Mouse (Mus musculus): ENCODE measurements around the gene Nsl1. TPM values are rescaled to one million over a fixed set of nuclear protein-coding genes. Genes with fewer than 3 reads are reported as not detected.

Nsl1 gene
- polyA plus RNA-seq, 1 experiment: 35.6 TPM

DNA sequence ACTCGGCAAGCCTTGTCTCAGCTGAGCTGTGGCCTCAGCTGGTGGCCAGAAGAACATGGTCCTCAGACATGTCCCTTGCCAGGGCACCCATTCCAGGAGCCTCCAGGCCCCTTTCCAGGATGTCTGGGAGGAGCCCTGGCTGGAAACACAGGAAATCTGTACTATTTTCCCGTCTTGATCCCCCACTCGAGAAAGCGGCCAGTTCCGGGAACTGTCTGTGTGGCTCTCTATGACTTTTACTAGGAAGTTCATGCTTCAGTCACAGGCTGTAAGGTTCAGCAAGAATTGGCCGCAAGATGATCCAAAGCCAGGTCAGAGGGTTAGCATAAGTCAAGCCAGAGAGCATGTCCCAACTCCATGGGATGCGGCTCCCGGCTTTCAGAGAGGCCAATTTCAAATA is 29.2 kb downstream of the Nsl1 start:
- TF ChIP-seq EP300 (IDR thresholded peaks at IDR 0.05; ENCODE audit: insufficient read depth, low read depth, low read length): no peak
- TF ChIP-seq POLR2A (IDR thresholded peaks at IDR 0.05; ENCODE audit: insufficient read depth, low read length): no peak
- TF ChIP-seq CTCF (IDR thresholded peaks at IDR 0.05; ENCODE audit: low read depth, low read length): no peak
- no peak overlapping the region for H3K9ac ChIP-seq (ENCODE audit: low read depth, poor library complexity, severe bottlenecking)
- H3K4me3 ChIP-seq (ENCODE audit: low read depth, low read length): no peak overlapping the region
- H3K4me1 ChIP-seq (ENCODE audit: control insufficient read depth, insufficient read depth, low read length): no peaks in the 10 kb centered on the region
- no peaks in the 10 kb centered on the region for H3K27me3 ChIP-seq (ENCODE audit: control insufficient read depth, insufficient read depth, low read length, poor library complexity, severe bottlenecking)
- no peaks in the 10 kb centered on the region for H3K9me3 ChIP-seq (replicated peaks; ENCODE audit: control insufficient read depth, insufficient read depth, low read length, poor library complexity, severe bottlenecking)
- no peak overlapping the region for H3K27ac ChIP-seq (ENCODE audit: insufficient read depth, low read length)
- no peaks in the 10 kb centered on the region for H3K36me3 ChIP-seq (ENCODE audit: control insufficient read depth, insufficient read depth, low read length, poor library complexity, severe bottlenecking)

DNA sequence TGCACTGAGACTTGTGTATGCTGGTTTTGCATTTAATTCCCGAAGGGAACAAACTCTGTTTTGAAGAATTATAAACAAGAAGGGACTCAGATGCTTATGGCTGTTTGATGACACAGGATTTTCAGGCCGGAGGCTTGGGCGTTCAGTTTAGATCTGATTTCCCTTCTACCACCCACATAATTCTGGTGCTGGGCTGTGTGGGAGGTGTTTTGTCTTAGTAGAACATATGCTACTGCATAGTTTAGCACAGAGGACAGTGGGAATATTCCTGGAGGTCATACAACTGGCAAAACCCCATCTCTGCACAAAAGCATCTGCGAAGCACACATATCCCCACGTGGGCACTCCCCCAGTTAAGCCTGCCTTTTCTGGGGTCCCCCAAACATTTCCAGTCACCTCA is 30.8 kb downstream of the Nsl1 start:
- H3K4me3 ChIP-seq (ENCODE audit: low read depth, low read length): no peak overlapping the region
- no peaks in the 10 kb centered on the region for H3K4me1 ChIP-seq (ENCODE audit: control insufficient read depth, insufficient read depth, low read length)
- TF ChIP-seq EP300 (IDR thresholded peaks at IDR 0.05; ENCODE audit: insufficient read depth, low read depth, low read length) (no peak), POLR2A (IDR thresholded peaks at IDR 0.05; ENCODE audit: insufficient read depth, low read length) (no peak), CTCF (IDR thresholded peaks at IDR 0.05; ENCODE audit: low read depth, low read length) (no peak)
- no peaks in the 10 kb centered on the region for H3K36me3 ChIP-seq (ENCODE audit: control insufficient read depth, insufficient read depth, low read length, poor library complexity, severe bottlenecking)
- H3K27ac ChIP-seq (ENCODE audit: insufficient read depth, low read length): no peak overlapping the region
- peaks cover 6% of the 10 kb centered on the region; the same call in 1 of the 2 replicates for H3K27me3 ChIP-seq (ENCODE audit: control insufficient read depth, insufficient read depth, low read length, poor library complexity, severe bottlenecking)
- no peak overlapping the region for H3K9ac ChIP-seq (ENCODE audit: low read depth, poor library complexity, severe bottlenecking)
- H3K9me3 ChIP-seq (replicated peaks; ENCODE audit: control insufficient read depth, insufficient read depth, low read length, poor library complexity, severe bottlenecking): no peaks in the 10 kb centered on the region

DNA sequence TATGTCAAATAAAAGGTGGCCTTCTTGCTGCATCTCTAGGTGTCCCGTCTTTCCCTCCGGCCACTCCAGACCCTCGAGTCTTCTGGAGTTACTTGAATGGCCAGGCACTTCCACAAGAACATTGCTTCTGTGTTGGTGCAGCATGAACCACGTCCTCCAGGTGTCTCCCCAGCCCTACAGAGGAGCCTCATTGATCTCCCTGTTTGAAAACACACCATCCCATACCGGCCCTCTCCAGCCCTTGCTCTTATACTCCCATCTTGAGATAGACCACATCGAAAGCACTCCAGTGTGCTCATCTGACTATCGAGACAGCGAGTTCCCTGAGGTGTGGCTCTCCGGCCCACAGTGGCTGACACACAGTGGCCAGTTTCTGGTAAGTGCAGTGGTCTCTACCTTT is 32.2 kb downstream of the Nsl1 start:
- Histone ChIP-seq H3K4me1 (ENCODE audit: control insufficient read depth, insufficient read depth, low read length) (no peaks in the 10 kb centered on the region), H3K27ac (ENCODE audit: insufficient read depth, low read length) (no peak overlapping the region), H3K4me3 (ENCODE audit: low read depth, low read length) (no peak overlapping the region), H3K9ac (ENCODE audit: low read depth, poor library complexity, severe bottlenecking) (no peak overlapping the region), H3K27me3 (ENCODE audit: control insufficient read depth, insufficient read depth, low read length, poor library complexity, severe bottlenecking) (peaks cover 11% of the 10 kb centered on the region), H3K36me3 (ENCODE audit: control insufficient read depth, insufficient read depth, low read length, poor library complexity, severe bottlenecking) (no peaks in the 10 kb centered on the region), H3K9me3 (replicated peaks; ENCODE audit: control insufficient read depth, insufficient read depth, low read length, poor library complexity, severe bottlenecking) (no peaks in the 10 kb centered on the region)
- peak; percentile 6 for TF ChIP-seq CTCF (IDR thresholded peaks at IDR 0.05; ENCODE audit: low read depth, low read length)
- TF ChIP-seq POLR2A (IDR thresholded peaks at IDR 0.05; ENCODE audit: insufficient read depth, low read length): no peak

DNA sequence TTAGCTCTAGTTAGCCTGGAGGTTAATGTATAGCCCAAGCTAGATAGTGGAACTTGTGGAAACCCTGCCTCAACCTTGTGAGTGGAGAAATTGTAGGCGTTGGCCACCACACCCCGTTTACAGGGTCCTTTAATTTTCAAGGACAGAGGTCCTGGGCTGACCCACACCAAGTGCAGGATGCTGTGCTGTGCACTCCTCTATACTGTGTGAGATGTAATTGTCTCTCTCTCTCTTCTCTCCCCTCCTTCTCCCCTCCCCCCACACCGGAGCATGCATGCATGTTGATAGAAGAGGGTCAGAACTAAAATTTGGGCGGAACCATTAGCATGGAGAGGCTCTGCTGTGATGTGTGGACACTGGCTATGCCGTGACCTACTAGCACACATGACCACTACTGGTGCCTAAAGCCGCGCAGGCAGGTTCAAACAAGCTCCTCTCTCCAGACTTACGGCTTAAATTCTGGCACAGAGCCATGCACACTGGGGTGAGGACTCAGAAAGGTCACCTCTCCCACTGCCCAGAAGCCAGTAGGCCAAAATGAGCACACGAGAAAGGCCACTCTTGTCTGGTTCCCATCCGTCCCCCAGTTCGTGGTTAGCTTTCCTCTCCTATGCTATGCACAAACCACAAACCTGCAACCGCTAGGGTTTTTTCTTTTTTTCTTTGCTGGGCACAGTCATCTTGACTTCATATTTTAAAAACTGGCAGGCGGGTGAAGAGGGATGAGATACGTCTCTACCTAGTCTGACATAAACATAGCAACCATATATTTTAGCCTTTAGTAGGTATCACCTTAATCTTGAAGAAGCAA is 34.3 kb downstream of the Nsl1 start:
- Histone ChIP-seq H3K36me3 (ENCODE audit: control insufficient read depth, insufficient read depth, low read length, poor library complexity, severe bottlenecking) (no peaks in the 10 kb centered on the region), H3K27me3 (ENCODE audit: control insufficient read depth, insufficient read depth, low read length, poor library complexity, severe bottlenecking) (peaks cover 11% of the 10 kb centered on the region), H3K4me1 (ENCODE audit: control insufficient read depth, insufficient read depth, low read length) (no peaks in the 10 kb centered on the region), H3K27ac (ENCODE audit: insufficient read depth, low read length) (no peak overlapping the region), H3K9ac (ENCODE audit: low read depth, poor library complexity, severe bottlenecking) (no peak overlapping the region), H3K4me3 (ENCODE audit: low read depth, low read length) (no peak overlapping the region), H3K9me3 (replicated peaks; ENCODE audit: control insufficient read depth, insufficient read depth, low read length, poor library complexity, severe bottlenecking) (no peaks in the 10 kb centered on the region)
- TF ChIP-seq EP300 (IDR thresholded peaks at IDR 0.05; ENCODE audit: insufficient read depth, low read depth, low read length) (no peak), POLR2A (IDR thresholded peaks at IDR 0.05; ENCODE audit: insufficient read depth, low read length) (no peak), CTCF (IDR thresholded peaks at IDR 0.05; ENCODE audit: low read depth, low read length) (no peak)

DNA sequence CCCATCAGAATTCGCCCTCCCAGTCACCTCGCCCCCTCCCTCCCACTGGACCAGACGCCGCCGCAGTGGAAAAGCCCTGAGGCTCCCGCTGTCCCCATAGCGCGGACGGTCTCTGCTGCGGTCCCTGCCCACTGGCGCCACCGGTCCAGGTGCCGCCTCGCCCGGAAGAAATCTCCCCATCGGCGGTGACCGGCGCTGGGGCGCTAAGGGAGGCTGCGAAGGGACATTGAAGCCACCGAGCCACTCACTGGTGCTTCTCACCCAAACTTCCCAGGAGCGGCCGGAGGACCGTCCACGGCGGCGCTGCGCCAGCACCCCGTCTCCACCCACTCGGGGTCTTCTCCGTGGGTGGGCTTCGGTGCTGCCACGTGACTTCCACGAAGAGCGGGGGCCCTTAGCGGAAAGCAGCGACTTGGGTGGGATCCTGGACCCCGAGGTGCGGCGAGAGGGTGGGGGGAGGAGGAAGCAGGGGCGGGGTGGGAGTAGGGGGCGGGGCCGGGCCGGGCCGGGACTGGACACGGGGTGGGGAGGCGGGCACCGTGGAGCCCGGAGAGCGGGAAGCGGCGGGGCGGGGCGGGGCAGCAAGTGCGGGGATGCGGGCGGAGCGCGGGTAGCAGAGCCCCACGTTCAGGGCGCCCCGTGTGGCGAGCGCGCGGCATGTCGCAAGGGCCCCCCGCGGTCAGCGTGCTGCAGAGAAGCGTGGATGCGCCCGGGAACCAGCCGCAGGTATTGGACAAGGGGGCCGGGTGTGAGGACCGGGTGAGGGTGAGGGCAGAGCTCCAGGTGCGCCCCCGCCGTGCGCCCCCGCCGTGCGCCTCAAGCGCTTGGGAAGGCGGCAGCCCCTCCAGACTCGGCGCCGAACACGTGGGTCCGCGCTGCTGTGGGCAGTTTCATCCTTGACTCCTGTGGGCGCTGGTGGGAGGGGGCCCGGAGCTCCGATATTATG is 35.3 kb downstream of the Nsl1 start, which contains the start of gene Batf3:
TSS of gene Batf3 (plus strand) at position 46 of the 946 bp plus-strand sequence.
- Histone ChIP-seq H3K27ac (ENCODE audit: insufficient read depth, low read length) (no peak within 1 kb of the TSS), H3K9me3 (replicated peaks; ENCODE audit: control insufficient read depth, insufficient read depth, low read length, poor library complexity, severe bottlenecking) (no peaks in the 10 kb centered on the region), H3K4me3 (ENCODE audit: low read depth, low read length) (peak within 1 kb of the TSS; percentile 52), H3K36me3 (ENCODE audit: control insufficient read depth, insufficient read depth, low read length, poor library complexity, severe bottlenecking) (no peaks in the 10 kb centered on the region), H3K27me3 (ENCODE audit: control insufficient read depth, insufficient read depth, low read length, poor library complexity, severe bottlenecking) (peaks cover 11% of the 10 kb centered on the region), H3K4me1 (ENCODE audit: control insufficient read depth, insufficient read depth, low read length) (no peaks in the 10 kb centered on the region), H3K9ac (ENCODE audit: low read depth, poor library complexity, severe bottlenecking) (peak within 1 kb of the TSS; percentile 53)
- TF ChIP-seq EP300 (IDR thresholded peaks at IDR 0.05; ENCODE audit: insufficient read depth, low read depth, low read length) (no peak), CTCF (IDR thresholded peaks at IDR 0.05; ENCODE audit: low read depth, low read length) (no peak), POLR2A (IDR thresholded peaks at IDR 0.05; ENCODE audit: insufficient read depth, low read length) (no peak)
